Mouse (Mus musculus) cortical plate, adult 2 months (tissue): ENCODE results near the gene Mgp.

Experiments used
- CTCF ChIP-seq: fragments of 200-500 bp; IDR thresholded peaks from 2 replicates; pipeline ENCODE4 v1.5.1; 2011; ENCODE audit warnings: mild to moderate bottlenecking, control low read depth, low read length; ENCODE audit not compliant: insufficient read depth; ENCODE audit errors: extremely low read depth
- POLR2A ChIP-seq: fragments of 200-500 bp; IDR thresholded peaks from 2 replicates; pipeline ENCODE4 v1.6.1; 2011; ENCODE audit warnings: mild to moderate bottlenecking, low read length, control low read depth; ENCODE audit not compliant: insufficient read depth; ENCODE audit errors: extremely low read depth

DNA sequence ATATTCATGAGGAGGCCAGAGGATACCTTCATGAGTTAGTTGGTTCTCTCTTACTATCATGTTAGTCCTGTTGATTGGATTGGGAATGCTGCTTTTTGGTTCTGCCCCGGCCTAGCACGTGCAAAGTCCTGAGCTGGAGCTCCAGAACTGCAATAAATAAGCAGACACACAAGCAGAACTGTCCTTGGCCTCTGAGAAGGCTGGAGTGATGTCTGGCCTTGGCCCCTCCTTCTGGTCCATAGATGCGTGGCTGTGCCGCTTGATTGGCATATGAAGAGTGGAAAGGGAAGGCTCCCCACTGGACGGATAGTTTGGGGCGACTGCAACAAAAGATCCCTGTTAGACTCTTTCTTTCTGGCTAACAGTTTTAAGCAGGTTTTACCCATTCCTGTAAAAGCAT, 13.4 kb upstream of the Mgp start:
- no peak for TF ChIP-seq CTCF
- no peak for TF ChIP-seq POLR2A
